Mouse (Mus musculus): ENCODE measurements around the gene Upk3b.
"Not testable (repeated sequence)": the region's sequence is repeated elsewhere in the genome, so short reads cannot be mapped to it uniquely, and the experiment has no call there.

DNA sequence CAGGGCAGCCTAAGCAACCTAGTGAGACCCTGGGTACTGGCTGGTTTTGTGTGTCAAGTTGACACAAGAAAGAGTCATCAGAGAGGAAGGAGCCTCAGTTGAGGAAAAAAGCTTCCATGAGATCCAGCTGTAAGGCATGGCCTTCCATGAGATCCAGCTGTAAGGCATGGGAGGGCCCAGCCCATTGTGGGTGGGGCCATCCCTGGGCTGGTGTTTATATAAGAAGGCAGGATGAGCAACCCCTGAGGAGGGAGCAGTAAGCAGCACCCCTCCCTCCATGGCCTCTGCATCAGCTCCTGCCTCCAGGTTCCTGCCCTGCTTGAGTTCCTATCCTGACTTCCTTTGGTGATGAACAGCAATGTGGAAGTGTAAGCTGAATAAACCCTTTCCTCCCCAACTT is 10.2 kb downstream of the Upk3b start:
- TF ChIP-seq CTCF (IDR thresholded peaks at IDR 0.05; ENCODE audit: borderline replicate concordance, control insufficient read depth, extremely low read depth, insufficient read depth, low read length, poor library complexity); POLR2A (IDR thresholded peaks at IDR 0.05; ENCODE audit: control insufficient read depth, extremely low read depth, insufficient read depth, low read length, poor library complexity): not testable (repeated sequence)
